Mouse (Mus musculus) stomach, embryonic 16.5 days (tissue): ENCODE data around the gene Tcte1. TPM values are rescaled to one million over a fixed set of nuclear protein-coding genes. Genes with fewer than 3 reads are reported as not detected.

Source experiments
- ATAC-seq: fragments of 200-750 bp; cut with Nextera tagmentation; 2 replicates; pipeline ENCODE4 v1.8.0; 2017; ENCODE audit warnings: moderate number of reproducible peaks, moderate TSS enrichment; ENCODE audit not compliant: insufficient read depth, low FRiP score
- H3K27ac ChIP-seq: fragments of 300-500 bp; sonication (generic); 2 replicates; pipeline ENCODE4 v1.5.1; 2014; ENCODE audit warnings: low read length
- H3K27me3 ChIP-seq: fragments of 300-500 bp; sonication (generic); 2 replicates; pipeline ENCODE4 v1.6.1; 2014; ENCODE audit warnings: low read length, control low read depth, mixed read lengths; ENCODE audit not compliant: control insufficient read depth, insufficient read depth
- H3K36me3 ChIP-seq: fragments of 300-500 bp; sonication (generic); 2 replicates; pipeline ENCODE4 v1.6.1; 2014; ENCODE audit warnings: low read length; ENCODE audit not compliant: control insufficient read depth, insufficient read depth
- H3K4me1 ChIP-seq: fragments of 300-500 bp; sonication (generic); 2 replicates; pipeline ENCODE4 v1.6.1; 2014; ENCODE audit warnings: low read length, control low read depth, mixed read lengths; ENCODE audit not compliant: control insufficient read depth, insufficient read depth
- H3K4me2 ChIP-seq: fragments of 300-500 bp; sonication (generic); 2 replicates; pipeline ENCODE4 v1.6.1; 2014; ENCODE audit warnings: low read depth, low read length, mixed read lengths
- H3K4me3 ChIP-seq: fragments of 300-500 bp; sonication (generic); replicated peaks from 2 replicates; pipeline ENCODE4 v1.5.1; 2014; ENCODE audit warnings: mild to moderate bottlenecking, low read length
- H3K9ac ChIP-seq: fragments of 300-500 bp; sonication (generic); 2 replicates; pipeline ENCODE4 v1.6.1; 2014; ENCODE audit warnings: low read length
- H3K9me3 ChIP-seq: fragments of 300-500 bp; sonication (generic); replicated peaks from 2 replicates; pipeline ENCODE4 v1.6.1; 2016; ENCODE audit warnings: low read length, control low read depth; ENCODE audit not compliant: control insufficient read depth
- WGBS: fragments of 180-500 bp; shearing (Covaris S2); extraction: QIAGEN DNeasy Blood & Tissue Kit; methylation state at CpG from one replicate; pipeline ENCODE4 v1.1.7; 2014; 5-methylcytosine and 5-hydroxymethylcytosine counted together
- polyA plus RNA-seq: library from polyadenylated mRNA; unstranded; fragments of >200 nt; fragmentation: Nextera tagmentation; extraction: Ambion mirVana; gene quantifications from 2 replicates; pipeline ENCODE4 v1.2.1, GENCODE M21; 2015

Tcte1 gene
- polyA plus RNA-seq, 1 experiment from 2014 or later: 0.28 TPM

- H3K27me3 ChIP-seq: no peaks in the 10 kb centered on the region
- peak overlapping the region; percentile 25 for H3K4me2 ChIP-seq
- H3K4me1 ChIP-seq: peaks cover 28% of the 10 kb centered on the region
- H3K36me3 ChIP-seq: peaks cover under 1% of the 10 kb centered on the region; the same call in 1 of the 2 replicates
- no peak; the same call in 1 of the 2 replicates for ATAC-seq
- H3K27ac ChIP-seq: peak overlapping the region; percentile 74
- no peak overlapping the region for H3K9ac ChIP-seq
- no peaks in the 10 kb centered on the region for H3K9me3 ChIP-seq
- 2% methylated on average over 2 of the region's 2 CpGs for WGBS
- H3K4me3 ChIP-seq: no peak overlapping the region
Measured at GRCm38 (mm10) chr17:45581567-45581983, 58.3 kb downstream of the Tcte1 start.

- WGBS: 84% methylated on average over 6 of the region's 6 CpGs
Measured at GRCm38 (mm10) chr17:45582188-45582587, 59.0 kb downstream of the Tcte1 start.

GRCm38 (mm10) chr17:45582715-45583355, 59.6 kb downstream of the Tcte1 start:
- Histone ChIP-seq H3K9me3 (no peaks in the 10 kb centered on the region), H3K27ac (no peak overlapping the region), H3K4me2 (no peak overlapping the region), H3K4me3 (no peak overlapping the region), H3K4me1 (peaks cover 28% of the 10 kb centered on the region), H3K9ac (no peak overlapping the region), H3K36me3 (peaks cover 7% of the 10 kb centered on the region; the same call in 1 of the 2 replicates), H3K27me3 (no peaks in the 10 kb centered on the region)
- no peak for ATAC-seq
- WGBS: 53% methylated on average over 6 of the region's 6 CpGs

More at GRCm38 (mm10) chr17:45582188-45582587, 59.0 kb downstream of the Tcte1 start:
- Histone ChIP-seq H3K4me3 (no peak overlapping the region), H3K9me3 (no peaks in the 10 kb centered on the region), H3K36me3 (peaks cover 6% of the 10 kb centered on the region; the same call in 1 of the 2 replicates), H3K4me1 (peaks cover 28% of the 10 kb centered on the region), H3K4me2 (no peak overlapping the region), H3K27me3 (no peaks in the 10 kb centered on the region), H3K9ac (no peak overlapping the region), H3K27ac (no peak overlapping the region)
- no peak for ATAC-seq

- no peaks in the 10 kb centered on the region for H3K27me3 ChIP-seq
- H3K9ac ChIP-seq: peak overlapping the region; percentile 61
- peak overlapping the region; percentile 32; the same call in 1 of the 2 replicates for H3K4me2 ChIP-seq
- peaks cover 7% of the 10 kb centered on the region; the same call in 1 of the 2 replicates for H3K36me3 ChIP-seq
- H3K4me1 ChIP-seq: peaks cover 28% of the 10 kb centered on the region
- WGBS: 40% methylated on average over 12 of the region's 12 CpGs
- peak; percentile 53 for ATAC-seq
- H3K9me3 ChIP-seq: no peaks in the 10 kb centered on the region
- H3K4me3 ChIP-seq: no peak overlapping the region
- H3K27ac ChIP-seq: peak overlapping the region; percentile 90
Measured at GRCm38 (mm10) chr17:45584096-45584896, 61.1 kb downstream of the Tcte1 start.

- H3K27me3 ChIP-seq: no peaks in the 10 kb centered on the region
- ATAC-seq: peak; percentile 60
- peaks cover 7% of the 10 kb centered on the region; the same call in 1 of the 2 replicates for H3K36me3 ChIP-seq
- peak overlapping the region; percentile 90 for H3K27ac ChIP-seq
- H3K4me1 ChIP-seq: peaks cover 28% of the 10 kb centered on the region
- no peaks in the 10 kb centered on the region for H3K9me3 ChIP-seq
- WGBS: 37% methylated on average over 14 of the region's 14 CpGs
- H3K4me2 ChIP-seq: peak overlapping the region; percentile 32; the same call in 1 of the 2 replicates
- peak overlapping the region; percentile 61 for H3K9ac ChIP-seq
- H3K4me3 ChIP-seq: no peak overlapping the region
Measured at GRCm38 (mm10) chr17:45584939-45585678, 61.9 kb downstream of the Tcte1 start.

- no peak for ATAC-seq
- H3K4me3 ChIP-seq: no peak overlapping the region
- H3K27me3 ChIP-seq: no peaks in the 10 kb centered on the region
- H3K9ac ChIP-seq: peak overlapping the region; percentile 43; the same call in 1 of the 2 replicates
- H3K4me2 ChIP-seq: no peak overlapping the region
- WGBS: 73% methylated on average over 23 of the region's 23 CpGs
- H3K4me1 ChIP-seq: peaks cover 27% of the 10 kb centered on the region
- peak overlapping the region; percentile 90 for H3K27ac ChIP-seq
- H3K36me3 ChIP-seq: peaks cover 7% of the 10 kb centered on the region; the same call in 1 of the 2 replicates
- H3K9me3 ChIP-seq: no peaks in the 10 kb centered on the region
Measured at GRCm38 (mm10) chr17:45585725-45586448, 62.7 kb downstream of the Tcte1 start.

- H3K4me2 ChIP-seq: no peak overlapping the region
- 93% methylated on average over 3 of the region's 3 CpGs for WGBS
- H3K9ac ChIP-seq: no peak overlapping the region
- H3K36me3 ChIP-seq: peaks cover 7% of the 10 kb centered on the region; the same call in 1 of the 2 replicates
- ATAC-seq: no peak
- H3K4me1 ChIP-seq: peaks cover 28% of the 10 kb centered on the region
- no peaks in the 10 kb centered on the region for H3K9me3 ChIP-seq
- peak overlapping the region; percentile 90; the same call in 1 of the 2 replicates for H3K27ac ChIP-seq
- H3K27me3 ChIP-seq: no peaks in the 10 kb centered on the region
- H3K4me3 ChIP-seq: no peak overlapping the region
Measured at GRCm38 (mm10) chr17:45586449-45586837, 63.2 kb downstream of the Tcte1 start.

GRCm38 (mm10) chr17:45588370-45588769, 65.1 kb downstream of the Tcte1 start:
- no peak overlapping the region for H3K9ac ChIP-seq
- no peak for ATAC-seq
- peaks cover 7% of the 10 kb centered on the region; the same call in 1 of the 2 replicates for H3K36me3 ChIP-seq
- no peaks in the 10 kb centered on the region for H3K9me3 ChIP-seq
- peaks cover 43% of the 10 kb centered on the region for H3K4me1 ChIP-seq
- no peak overlapping the region for H3K27ac ChIP-seq
- H3K27me3 ChIP-seq: no peaks in the 10 kb centered on the region
- H3K4me3 ChIP-seq: no peak overlapping the region
- WGBS: 94% methylated on average over 7 of the region's 7 CpGs
- H3K4me2 ChIP-seq: no peak overlapping the region
